Mouse (Mus musculus): ENCODE measurements around the gene Bcl2a1b. TPM values are rescaled to one million over a fixed set of nuclear protein-coding genes. Genes with fewer than 3 reads are reported as not detected.
A peak's percentile ranks its signal among the peaks of the same experiment; 100 is the strongest.
"Not testable (repeated sequence)": the region's sequence is repeated elsewhere in the genome, so short reads cannot be mapped to it uniquely, and the experiment has no call there.

The Bcl2a1b gene
- total RNA-seq (2015; ENCODE audit: low replicate concordance) = 3.7 and 11.9 TPM in 2 replicates
- 1.8 and 10.4 TPM in 2 replicates for total RNA-seq (2017; ENCODE audit: low replicate concordance)

DNA sequence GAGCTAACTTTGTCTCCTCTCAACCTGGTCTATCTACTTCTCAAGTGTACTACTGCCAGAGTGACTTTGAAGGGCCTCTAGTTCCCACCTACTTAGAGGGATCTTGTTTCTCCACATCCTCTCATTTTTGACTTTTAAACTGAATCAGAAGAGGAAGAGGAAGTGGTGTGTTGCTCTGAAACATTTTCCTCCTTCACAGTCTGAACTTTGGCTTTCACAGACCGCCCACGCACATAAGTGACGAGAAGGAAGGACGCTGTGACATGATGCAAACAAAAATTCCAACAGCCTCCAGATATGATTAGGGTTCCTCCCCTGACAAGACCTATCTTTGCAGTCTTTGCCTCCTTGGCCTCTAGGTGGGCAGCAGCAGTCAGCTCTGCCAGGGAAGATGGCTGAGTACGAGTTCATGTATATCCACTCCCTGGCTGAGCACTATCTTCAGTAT lies at the start of gene Bcl2a1b, which contains the start of gene Gm29094:
Gene Bcl2a1b, plus strand, starts transcription at position 241 of the 448 bp plus-strand sequence.
Gene Gm29094, plus strand, starts transcription at position 411 of the 448 bp plus-strand sequence.
- ATAC-seq (replicated peaks; ENCODE audit: low FRiP score, poor library complexity, severe bottlenecking) = not testable (repeated sequence)

GRCm38 (mm10) chr9:89172539-89172938 lies 26.5 kb upstream of the Bcl2a1b start:
- ATAC-seq (replicated peaks; ENCODE audit: low FRiP score, poor library complexity, severe bottlenecking) = not testable (repeated sequence)

GRCm38 (mm10) chr9:89178833-89179232 lies 20.2 kb upstream of the Bcl2a1b start:
- not testable (repeated sequence) for ATAC-seq (replicated peaks; ENCODE audit: low FRiP score, poor library complexity, severe bottlenecking)

DNA sequence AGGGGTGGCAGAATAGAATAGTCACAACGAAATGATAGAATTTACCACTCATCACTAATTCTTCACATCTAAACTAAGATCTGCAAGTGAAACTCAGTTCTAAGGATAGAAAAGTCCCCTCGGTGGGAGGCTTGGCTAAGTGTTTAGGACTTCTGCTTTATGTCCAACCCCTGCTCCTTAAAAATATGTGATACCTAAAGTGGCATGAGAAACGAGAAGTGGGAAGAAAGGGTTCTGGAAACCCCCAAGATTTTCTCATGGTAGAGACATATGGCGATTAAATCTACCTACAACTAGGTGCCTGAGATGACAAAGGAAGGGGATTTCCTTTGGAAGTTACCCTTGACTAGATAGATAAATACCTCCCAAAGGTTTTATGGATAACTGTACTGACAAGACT lies 19.5 kb upstream of the Bcl2a1b start:
- not testable (repeated sequence) for ATAC-seq (replicated peaks; ENCODE audit: low FRiP score, poor library complexity, severe bottlenecking)

GRCm38 (mm10) chr9:89187006-89187405 lies 12.0 kb upstream of the Bcl2a1b start:
- not testable (repeated sequence) for ATAC-seq (replicated peaks; ENCODE audit: low FRiP score, poor library complexity, severe bottlenecking)

- not testable (repeated sequence) for ATAC-seq (replicated peaks; ENCODE audit: low FRiP score, poor library complexity, severe bottlenecking)
These were observed 3.5 kb upstream of the Bcl2a1b start for GRCm38 (mm10) chr9:89195483-89195882.

DNA sequence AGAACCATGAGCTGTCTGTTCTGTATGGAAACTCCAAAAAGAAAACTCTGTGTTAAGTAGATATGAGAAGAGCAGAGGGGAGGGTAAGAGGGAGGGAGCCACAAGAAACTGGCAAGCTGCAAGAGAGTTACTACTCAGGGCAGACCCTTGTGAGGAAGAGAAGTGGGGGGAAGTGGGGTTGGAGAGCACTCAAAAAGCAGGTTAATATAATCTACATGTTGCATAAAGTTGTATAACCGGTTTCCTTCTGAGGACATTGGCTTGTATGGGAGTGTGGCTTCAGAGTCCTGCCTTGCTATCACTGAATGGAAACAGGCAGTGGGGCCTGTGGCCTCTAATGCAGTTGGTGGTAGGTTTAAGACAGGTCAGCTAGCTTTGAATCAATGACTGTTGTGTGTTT lies 1.5 kb upstream of the Bcl2a1b start:
- not testable (repeated sequence) for ATAC-seq (replicated peaks; ENCODE audit: low FRiP score, poor library complexity, severe bottlenecking)

GRCm38 (mm10) chr9:89198349-89198748 lies 660 bp upstream of the Bcl2a1b start:
- ATAC-seq (replicated peaks; ENCODE audit: low FRiP score, poor library complexity, severe bottlenecking) = not testable (repeated sequence)

DNA sequence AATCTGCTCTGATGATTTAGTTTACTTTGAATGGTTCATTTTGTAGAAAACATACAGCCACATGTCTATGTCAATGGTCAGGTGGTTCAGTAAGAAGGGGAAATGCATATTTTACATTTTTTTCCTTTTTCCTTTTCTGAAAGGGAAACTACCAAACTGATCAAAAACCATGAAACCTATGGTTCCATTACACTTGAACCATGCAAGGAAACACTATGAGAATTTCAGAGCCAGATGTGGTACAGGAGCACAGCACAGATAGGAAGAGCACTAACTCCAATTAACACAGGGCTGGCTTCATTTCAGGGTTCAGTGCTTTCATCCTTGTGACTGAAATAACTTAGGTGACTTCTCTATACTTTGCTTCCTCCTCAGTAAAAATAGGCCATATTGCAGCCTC lies 3.2 kb downstream of the Bcl2a1b start:
- not testable (repeated sequence) for ATAC-seq (replicated peaks; ENCODE audit: low FRiP score, poor library complexity, severe bottlenecking)

DNA sequence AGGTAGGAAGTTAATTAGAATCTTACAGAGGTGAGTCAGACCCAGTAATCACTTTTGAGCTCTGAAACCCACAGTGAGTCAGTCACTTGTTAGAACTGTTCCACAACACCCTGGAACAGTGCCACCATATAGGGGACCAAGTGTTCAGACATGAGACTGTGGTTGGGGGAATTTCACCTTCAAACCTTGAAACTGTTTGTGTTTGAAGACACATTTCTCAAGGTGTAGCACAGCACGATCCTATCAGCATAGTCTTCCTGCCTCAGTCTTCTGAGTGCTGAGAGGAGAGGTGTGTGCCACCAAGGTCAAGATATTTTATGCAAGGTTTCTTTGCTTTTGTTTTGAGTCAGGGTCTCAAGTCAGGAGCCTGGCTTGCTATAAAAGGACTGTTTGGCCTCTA lies 9.9 kb downstream of the Bcl2a1b start:
- ATAC-seq (replicated peaks; ENCODE audit: low FRiP score, poor library complexity, severe bottlenecking) = not testable (repeated sequence)

DNA sequence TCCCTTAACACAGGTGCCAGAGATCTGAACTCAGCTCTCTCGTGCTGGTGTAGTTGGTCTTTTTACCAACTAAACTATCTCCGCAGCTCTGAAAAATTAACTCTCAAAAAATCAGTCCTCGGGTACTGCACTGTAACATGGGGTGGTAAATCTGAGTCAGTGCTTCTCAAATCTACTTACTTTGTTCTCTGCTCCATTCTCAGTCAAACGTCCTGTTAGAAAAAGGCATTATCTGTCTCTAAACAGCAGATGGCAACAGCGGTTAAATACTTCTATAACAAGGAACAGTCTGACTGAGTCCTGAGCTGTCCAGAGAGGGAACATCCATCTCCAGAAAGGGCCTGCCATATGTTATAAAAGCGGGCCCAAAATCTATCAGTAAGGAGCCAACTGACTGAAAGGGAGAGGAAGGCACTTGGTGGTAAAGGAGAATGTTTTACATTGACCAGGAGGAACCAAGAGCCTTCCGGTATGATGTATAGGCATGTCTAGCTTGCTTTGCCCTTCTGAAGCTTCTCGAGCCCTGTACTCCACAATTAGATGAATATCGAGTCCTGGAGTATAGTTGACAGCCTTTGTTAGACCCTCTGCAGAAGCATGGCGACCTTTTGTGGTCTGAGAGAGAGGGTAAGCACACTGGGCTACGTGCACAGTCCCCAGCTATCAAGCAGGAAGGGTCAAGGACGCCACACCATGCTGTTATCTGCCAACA lies 11.5 kb downstream of the Bcl2a1b start, which contains the start of gene Mthfs:
Gene Mthfs, plus strand, starts transcription at position 324 of the 712 bp plus-strand sequence.
- ATAC-seq (replicated peaks; ENCODE audit: low FRiP score, poor library complexity, severe bottlenecking) = not testable (repeated sequence)

GRCm38 (mm10) chr9:89211065-89211858 lies 12.3 kb downstream of the Bcl2a1b start:
- ATAC-seq (replicated peaks; ENCODE audit: low FRiP score, poor library complexity, severe bottlenecking) = peak; percentile 98

DNA sequence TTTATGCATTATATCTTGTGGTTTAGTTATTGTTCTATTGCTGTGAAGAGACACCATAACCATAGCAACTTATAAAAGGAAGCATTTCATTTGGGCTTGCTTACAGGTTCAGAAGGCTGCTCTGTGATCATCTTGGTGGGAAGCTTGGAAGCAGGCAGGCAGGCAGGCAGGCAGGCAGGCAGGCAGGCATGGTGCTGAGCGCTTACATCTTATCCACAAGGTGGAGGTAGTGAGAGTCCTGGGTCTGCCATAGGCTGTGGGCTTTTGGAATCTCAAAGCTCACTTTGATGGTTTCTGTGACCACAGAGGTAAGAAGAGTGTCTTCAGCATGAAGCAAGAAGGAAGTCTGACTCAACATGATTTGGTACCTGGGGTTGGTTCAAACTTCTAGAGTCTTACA lies 13.4 kb downstream of the Bcl2a1b start:
- ATAC-seq (replicated peaks; ENCODE audit: low FRiP score, poor library complexity, severe bottlenecking) = not testable (repeated sequence)

GRCm38 (mm10) chr9:89218174-89218573 lies 19.2 kb downstream of the Bcl2a1b start:
- ATAC-seq (replicated peaks; ENCODE audit: low FRiP score, poor library complexity, severe bottlenecking) = not testable (repeated sequence)

GRCm38 (mm10) chr9:89219668-89220067 lies 20.7 kb downstream of the Bcl2a1b start:
- not testable (repeated sequence) for ATAC-seq (replicated peaks; ENCODE audit: low FRiP score, poor library complexity, severe bottlenecking)

DNA sequence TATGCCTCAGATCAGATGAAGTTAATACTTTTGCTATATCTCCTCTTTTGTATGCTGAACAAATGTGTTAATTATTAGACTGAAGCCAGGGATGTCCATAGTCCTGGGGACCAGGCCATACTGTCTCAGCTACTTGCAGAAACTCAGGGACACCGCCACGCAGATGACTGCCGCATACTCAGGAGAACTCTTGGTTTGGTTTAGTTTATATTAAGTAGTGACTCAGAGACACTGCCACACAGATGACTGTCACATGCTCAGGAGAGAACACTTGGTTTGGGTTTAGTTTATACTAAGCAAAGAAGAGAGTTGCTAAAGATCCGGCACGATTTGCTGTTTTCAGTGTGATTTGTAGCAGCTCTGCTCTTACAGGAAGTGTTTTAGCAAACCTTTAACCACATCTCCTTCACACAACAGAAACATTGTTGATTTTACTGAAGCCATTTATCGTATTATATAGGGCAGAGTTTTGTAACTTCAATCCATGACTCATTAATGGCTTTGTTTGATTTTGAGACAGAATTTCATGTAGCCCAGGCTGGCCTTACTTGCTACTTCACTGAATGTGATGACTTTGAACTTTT lies 21.8 kb downstream of the Bcl2a1b start:
- ATAC-seq (replicated peaks; ENCODE audit: low FRiP score, poor library complexity, severe bottlenecking) = not testable (repeated sequence)

GRCm38 (mm10) chr9:89226071-89226470 lies 27.1 kb downstream of the Bcl2a1b start:
- ATAC-seq (replicated peaks; ENCODE audit: low FRiP score, poor library complexity, severe bottlenecking) = no peak

DNA sequence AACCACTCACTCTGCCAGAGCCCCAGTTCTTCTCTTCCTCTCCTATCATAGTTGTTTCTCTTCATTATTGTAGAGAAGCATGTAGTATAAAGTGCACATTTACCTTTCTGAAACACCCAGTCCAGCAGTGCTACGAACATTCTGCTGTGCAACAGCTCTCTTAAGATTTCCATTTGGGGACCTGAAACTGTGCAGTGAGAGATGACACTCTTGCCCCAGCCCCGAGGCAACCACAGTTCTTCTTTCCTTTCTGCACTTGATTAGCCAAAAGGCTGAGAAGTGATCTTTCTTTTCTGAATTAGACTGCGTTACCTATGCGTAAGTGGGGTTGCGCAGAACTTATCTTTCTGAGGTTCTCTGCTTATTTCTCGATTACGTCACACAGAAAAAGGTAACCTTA lies 29.1 kb downstream of the Bcl2a1b start:
- no peak for ATAC-seq (replicated peaks; ENCODE audit: low FRiP score, poor library complexity, severe bottlenecking)

GRCm38 (mm10) chr9:89230897-89231497 lies 32.0 kb downstream of the Bcl2a1b start:
- not testable (repeated sequence) for ATAC-seq (replicated peaks; ENCODE audit: low FRiP score, poor library complexity, severe bottlenecking)

DNA sequence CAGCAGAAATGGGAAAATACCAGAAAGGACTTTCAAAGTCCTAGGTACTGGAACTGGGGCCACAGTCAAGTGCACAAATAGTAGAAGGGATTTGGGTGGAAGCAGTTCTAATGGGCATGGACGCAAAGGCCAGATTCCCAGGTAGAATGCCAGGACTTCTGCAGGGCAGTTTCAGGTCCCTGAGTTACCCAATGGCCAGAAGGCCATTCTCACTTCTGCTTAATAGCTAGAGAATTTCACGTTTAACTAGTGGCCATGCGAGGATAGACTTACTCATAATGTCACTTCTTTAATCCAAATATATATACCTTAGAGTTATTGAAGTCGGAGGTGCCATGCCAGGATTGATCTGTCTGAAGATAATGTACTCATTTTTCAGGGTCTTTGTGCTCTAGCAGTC lies 38.1 kb downstream of the Bcl2a1b start:
- not testable (repeated sequence) for ATAC-seq (replicated peaks; ENCODE audit: low FRiP score, poor library complexity, severe bottlenecking)

Data from erythroblast, adult 5-6 weeks (primary cell).